Mouse (Mus musculus): ENCODE measurements at regions not wholly inside any gene's neighbourhood (a gene's known extent, or its start where the extent isn't known, plus 50 kb on each side); places are given as distances from the start of the nearest gene placed in this dataset.
A peak's percentile ranks its signal among the peaks of the same experiment; 100 is the strongest.

GRCm38 (mm10) chr2:15148381-15148780, 93.5 kb upstream of the Nsun6 start:
- 56% methylated on average over 1 of the region's 1 CpGs for WGBS

GRCm38 (mm10) chr2:15146986-15147385, 92.1 kb upstream of the Nsun6 start:
- Histone ChIP-seq H3K4me1 (no peaks in the 10 kb centered on the region), H3K36me3 (no peaks in the 10 kb centered on the region), H3K27ac (no peak overlapping the region), H3K27me3 (replicated peaks) (no peaks in the 10 kb centered on the region), H3K4me2 (no peak overlapping the region), H3K9me3 (no peaks in the 10 kb centered on the region), H3K9ac (no peak overlapping the region), H3K4me3 (replicated peaks) (no peak overlapping the region)
- no peak for ATAC-seq (ENCODE audit: insufficient read depth, low FRiP score, low read depth)

More at GRCm38 (mm10) chr2:15148381-15148780, 93.5 kb upstream of the Nsun6 start:
- Histone ChIP-seq H3K36me3 (no peaks in the 10 kb centered on the region), H3K27me3 (replicated peaks) (no peaks in the 10 kb centered on the region), H3K4me1 (no peaks in the 10 kb centered on the region), H3K9ac (no peak overlapping the region), H3K4me2 (no peak overlapping the region), H3K27ac (no peak overlapping the region), H3K4me3 (replicated peaks) (no peak overlapping the region), H3K9me3 (no peaks in the 10 kb centered on the region)
- no peak for ATAC-seq (ENCODE audit: insufficient read depth, low FRiP score, low read depth)

GRCm38 (mm10) chr2:15146414-15146813, 91.5 kb upstream of the Nsun6 start:
- WGBS = 37% methylated on average over 1 of the region's 1 CpGs
- H3K4me1 ChIP-seq = no peaks in the 10 kb centered on the region
- H3K27ac ChIP-seq = no peak overlapping the region
- H3K27me3 ChIP-seq (replicated peaks) = no peaks in the 10 kb centered on the region
- H3K9me3 ChIP-seq = no peaks in the 10 kb centered on the region
- peak; percentile 25; the same call in 1 of the 2 replicates for ATAC-seq (ENCODE audit: insufficient read depth, low FRiP score, low read depth)
- no peaks in the 10 kb centered on the region for H3K36me3 ChIP-seq
- H3K4me3 ChIP-seq (replicated peaks) = no peak overlapping the region
- no peak overlapping the region for H3K4me2 ChIP-seq
- no peak overlapping the region for H3K9ac ChIP-seq

GRCm38 (mm10) chr2:15144781-15145180, 89.9 kb upstream of the Nsun6 start:
- Histone ChIP-seq H3K4me2 (no peak overlapping the region), H3K27ac (no peak overlapping the region), H3K36me3 (no peaks in the 10 kb centered on the region), H3K27me3 (replicated peaks) (no peaks in the 10 kb centered on the region), H3K9ac (no peak overlapping the region), H3K4me3 (replicated peaks) (no peak overlapping the region), H3K4me1 (no peaks in the 10 kb centered on the region), H3K9me3 (no peaks in the 10 kb centered on the region)
- no peak for ATAC-seq (ENCODE audit: insufficient read depth, low FRiP score, low read depth)
- WGBS = 88% methylated on average over 2 of the region's 2 CpGs

DNA sequence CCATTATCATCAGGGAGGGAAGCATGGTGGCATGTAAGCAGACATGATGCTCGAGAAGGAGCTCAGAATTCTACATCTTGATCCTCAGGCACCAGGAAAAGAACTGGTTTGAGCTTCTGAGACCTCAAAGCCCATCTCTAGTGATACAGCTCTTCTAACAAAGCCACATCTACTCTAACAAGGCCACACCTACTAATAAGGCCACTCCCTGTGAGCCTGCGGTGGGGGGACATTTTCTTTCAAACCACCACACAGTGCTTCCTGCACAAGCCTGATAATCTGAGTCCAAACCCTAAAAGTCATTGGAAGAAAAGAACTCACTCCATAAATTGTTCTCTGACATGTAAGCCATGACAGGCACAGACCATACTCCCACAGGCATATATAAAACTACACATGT, 85.0 kb upstream of the Nsun6 start:
- Histone ChIP-seq H3K9ac (no peak overlapping the region), H3K4me1 (no peaks in the 10 kb centered on the region), H3K27ac (no peak overlapping the region), H3K36me3 (no peaks in the 10 kb centered on the region), H3K4me2 (no peak overlapping the region), H3K27me3 (replicated peaks) (no peaks in the 10 kb centered on the region), H3K4me3 (replicated peaks) (no peak overlapping the region), H3K9me3 (no peaks in the 10 kb centered on the region)
- WGBS = 92% methylated on average over 2 of the region's 2 CpGs
- no peak for ATAC-seq (ENCODE audit: insufficient read depth, low FRiP score, low read depth)

All from stomach, embryonic 15.5 days (tissue).